Mouse (Mus musculus) forebrain, embryonic 14.5 days (tissue): ENCODE measurements around the gene Pde4d. TPM values are rescaled to one million over a fixed set of nuclear protein-coding genes. Genes with fewer than 3 reads are reported as not detected.
A peak's percentile ranks its signal among the peaks of the same experiment; 100 is the strongest.
"Not testable (repeated sequence)": the region's sequence is repeated elsewhere in the genome, so short reads cannot be mapped to it uniquely, and the experiment has no call there.

ENCODE experiments used
- ATAC-seq: fragments of 200-750 bp; cut with Nextera tagmentation; 2 replicates; pipeline ENCODE4 v1.8.0; 2017; ENCODE audit warnings: mild to moderate bottlenecking, moderate library complexity
- DNase-seq: peaks from one replicate; pipeline ENCODE4 v3.0.0-alpha.2; 2015; ENCODE audit warnings: low spot score
- H3K27ac ChIP-seq: fragments of 300-500 bp; sonication (generic); 2 replicates; pipeline ENCODE4 v1.5.1; 2014; ENCODE audit warnings: low read depth, mild to moderate bottlenecking, control low read depth, low read length, moderate library complexity
- H3K27me3 ChIP-seq: fragments of 300-500 bp; sonication (generic); replicated peaks from 2 replicates; pipeline ENCODE4 v1.6.1; 2014; ENCODE audit warnings: low read length, control low read depth, mixed read lengths; ENCODE audit not compliant: control insufficient read depth, insufficient read depth
- H3K36me3 ChIP-seq: fragments of 300-500 bp; sonication (generic); 2 replicates; pipeline ENCODE4 v1.6.1; 2014; ENCODE audit warnings: low read length, control low read depth; ENCODE audit not compliant: control insufficient read depth, insufficient read depth
- H3K4me1 ChIP-seq: fragments of 300-500 bp; sonication (generic); 2 replicates; pipeline ENCODE4 v1.6.1; 2014; ENCODE audit warnings: antibody characterized with exemption, low read length, control low read depth; ENCODE audit not compliant: control insufficient read depth, insufficient read depth
- H3K4me2 ChIP-seq: fragments of 300-500 bp; sonication (generic); 2 replicates; pipeline ENCODE4 v1.6.1; 2014; ENCODE audit warnings: mild to moderate bottlenecking, control low read depth, low read length
- H3K4me3 ChIP-seq: fragments of 300-500 bp; sonication (generic); 2 replicates; pipeline ENCODE4 v1.5.1; 2014; ENCODE audit warnings: low read depth, low read length, control low read depth
- H3K9ac ChIP-seq: fragments of 300-500 bp; sonication (generic); 2 replicates; pipeline ENCODE4 v1.6.1; 2014; ENCODE audit warnings: mild to moderate bottlenecking, low read length, control low read depth, moderate library complexity
- H3K9me3 ChIP-seq: fragments of 300-500 bp; sonication (generic); replicated peaks from 2 replicates; pipeline ENCODE4 v1.6.1; 2016; ENCODE audit warnings: low read length, control low read depth, mixed read lengths; ENCODE audit not compliant: control insufficient read depth
- whole genome bisulfite sequencing: fragments of 180-500 bp; shearing (Covaris S2); extraction: QIAGEN DNeasy Blood & Tissue Kit; methylation state at CpG from one replicate; pipeline ENCODE4 v1.1.7; 2014; 5-methylcytosine and 5-hydroxymethylcytosine counted together
- polyA plus RNA-seq: library from polyadenylated mRNA; unstranded; fragments of >200 nt; fragmentation: Nextera tagmentation; extraction: Ambion mirVana; gene quantifications from 2 replicates; pipeline ENCODE4 v1.2.1, GENCODE M21; 2014

The Pde4d gene
- polyA plus RNA-seq, 1 experiment from 2014 or later, result 13.7 TPM

- no peaks in the 10 kb centered on the region for H3K4me1 ChIP-seq
- H3K9ac ChIP-seq, result no peak overlapping the region
- DNase-seq (no peak), ATAC-seq (no peak)
- H3K27me3 ChIP-seq, result no peaks in the 10 kb centered on the region
- H3K9me3 ChIP-seq, result no peaks in the 10 kb centered on the region
- WGBS, result 72% methylated on average over 3 of the region's 3 CpGs
- no peak overlapping the region for H3K4me3 ChIP-seq
- H3K36me3 ChIP-seq, result no peaks in the 10 kb centered on the region
- H3K4me2 ChIP-seq, result no peak overlapping the region
- no peak overlapping the region for H3K27ac ChIP-seq
These were observed 322.6 kb downstream of the Pde4d start for GRCm38 (mm10) chr13:108772386-108772785.

- Histone ChIP-seq H3K9me3 (no peaks in the 10 kb centered on the region), H3K27ac (no peak overlapping the region), H3K4me1 (no peaks in the 10 kb centered on the region), H3K27me3 (no peaks in the 10 kb centered on the region), H3K4me3 (no peak overlapping the region), H3K4me2 (no peak overlapping the region), H3K36me3 (no peaks in the 10 kb centered on the region), H3K9ac (no peak overlapping the region)
- DNase-seq (no peak), ATAC-seq (no peak)
- 89% methylated on average over 1 of the region's 1 CpGs for WGBS
These were observed 325.2 kb downstream of the Pde4d start for GRCm38 (mm10) chr13:108774981-108775380.

- no peak overlapping the region for H3K9ac ChIP-seq
- no peaks in the 10 kb centered on the region for H3K9me3 ChIP-seq
- ATAC-seq (no peak), DNase-seq (no peak)
- no peaks in the 10 kb centered on the region for H3K4me1 ChIP-seq
- no peak overlapping the region for H3K4me2 ChIP-seq
- no peak overlapping the region for H3K27ac ChIP-seq
- 89% methylated on average over 7 of the region's 7 CpGs for WGBS
- no peak overlapping the region for H3K4me3 ChIP-seq
- no peaks in the 10 kb centered on the region for H3K27me3 ChIP-seq
- no peaks in the 10 kb centered on the region for H3K36me3 ChIP-seq
These were observed 326.1 kb downstream of the Pde4d start for GRCm38 (mm10) chr13:108775882-108776281.

GRCm38 (mm10) chr13:108797620-108798019 lies 347.9 kb downstream of the Pde4d start:
- 78% methylated on average over 3 of the region's 3 CpGs for WGBS
- not testable (repeated sequence) for H3K9ac ChIP-seq, ATAC-seq, H3K4me1 ChIP-seq, H3K4me3 ChIP-seq, H3K4me2 ChIP-seq, H3K27ac ChIP-seq, H3K9me3 ChIP-seq, DNase-seq, H3K36me3 ChIP-seq, H3K27me3 ChIP-seq

- no peak for ATAC-seq
- no peaks in the 10 kb centered on the region for H3K36me3 ChIP-seq
- no peak overlapping the region for H3K27ac ChIP-seq
- H3K27me3 ChIP-seq, result no peaks in the 10 kb centered on the region
- no peak overlapping the region for H3K4me2 ChIP-seq
- H3K9me3 ChIP-seq, result no peaks in the 10 kb centered on the region
- no peak overlapping the region for H3K4me3 ChIP-seq
- no peak for DNase-seq
- no peaks in the 10 kb centered on the region for H3K4me1 ChIP-seq
- 84% methylated on average over 7 of the region's 7 CpGs for WGBS
- H3K9ac ChIP-seq, result no peak overlapping the region
These were observed 359.4 kb downstream of the Pde4d start for GRCm38 (mm10) chr13:108809191-108809590.

- Histone ChIP-seq H3K36me3 (no peaks in the 10 kb centered on the region), H3K9me3 (no peaks in the 10 kb centered on the region), H3K27ac (no peak overlapping the region), H3K4me1 (no peaks in the 10 kb centered on the region), H3K4me2 (no peak overlapping the region), H3K9ac (no peak overlapping the region), H3K27me3 (no peaks in the 10 kb centered on the region), H3K4me3 (no peak overlapping the region)
- DNase-seq (peak; percentile 70), ATAC-seq (peak; percentile 40; the same call in 1 of the 2 replicates)
- WGBS, result 38% methylated on average over 3 of the region's 3 CpGs
These were observed 363.2 kb downstream of the Pde4d start for GRCm38 (mm10) chr13:108812956-108813355.

- no peaks in the 10 kb centered on the region for H3K4me1 ChIP-seq
- H3K36me3 ChIP-seq, result no peaks in the 10 kb centered on the region
- DNase-seq (no peak), ATAC-seq (no peak)
- H3K27me3 ChIP-seq, result no peaks in the 10 kb centered on the region
- H3K9me3 ChIP-seq, result no peaks in the 10 kb centered on the region
- 68% methylated on average over 6 of the region's 6 CpGs for WGBS
- no peak overlapping the region for H3K9ac ChIP-seq
- H3K4me2 ChIP-seq, result no peak overlapping the region
- H3K4me3 ChIP-seq, result no peak overlapping the region
- no peak overlapping the region for H3K27ac ChIP-seq
These were observed 370.2 kb downstream of the Pde4d start for GRCm38 (mm10) chr13:108819846-108820408.

GRCm38 (mm10) chr13:108820487-108820886 lies 370.7 kb downstream of the Pde4d start:
- no peak overlapping the region for H3K9ac ChIP-seq
- no peaks in the 10 kb centered on the region for H3K27me3 ChIP-seq
- H3K4me3 ChIP-seq, result no peak overlapping the region
- no peaks in the 10 kb centered on the region for H3K36me3 ChIP-seq
- H3K4me1 ChIP-seq, result no peaks in the 10 kb centered on the region
- no peak for DNase-seq
- WGBS, result 93% methylated on average over 2 of the region's 2 CpGs
- no peak overlapping the region for H3K27ac ChIP-seq
- H3K9me3 ChIP-seq, result no peaks in the 10 kb centered on the region
- no peak overlapping the region for H3K4me2 ChIP-seq
- no peak for ATAC-seq

- WGBS, result 87% methylated on average over 7 of the region's 7 CpGs
- Histone ChIP-seq H3K9me3 (no peaks in the 10 kb centered on the region), H3K4me3 (no peak overlapping the region), H3K4me1 (no peaks in the 10 kb centered on the region), H3K4me2 (no peak overlapping the region), H3K36me3 (no peaks in the 10 kb centered on the region), H3K9ac (no peak overlapping the region), H3K27ac (no peak overlapping the region), H3K27me3 (no peaks in the 10 kb centered on the region)
- ATAC-seq, result no peak
- DNase-seq, result no peak
These were observed 371.5 kb downstream of the Pde4d start for GRCm38 (mm10) chr13:108821270-108821669.
